Mouse (Mus musculus): ENCODE measurements around the gene Polr2f.

GRCm38 (mm10) chr15:79135332-79135731, 5.5 kb upstream of the Polr2f start:
- TF ChIP-seq CTCF (IDR thresholded peaks at IDR 0.05; ENCODE audit: low read depth): no peak
- TF ChIP-seq EP300 (optimal IDR thresholded peaks at IDR 0.05): no peak

All from stomach, postnatal 0 days (tissue).